Mouse (Mus musculus) MEL (cell line): ENCODE data around the gene 4930578C19Rik. TPM values are rescaled to one million over a fixed set of nuclear protein-coding genes. Genes with fewer than 3 reads are reported as not detected.

Source experiments
- DNase-seq: peaks from one replicate; pipeline ENCODE4 v3.0.0; 2011; ENCODE audit warnings: low read depth, low spot score
- H3K27ac ChIP-seq: 2 replicates; pipeline ENCODE4 v1.5.1; 2012; ENCODE audit warnings: low read depth, mild to moderate bottlenecking, control low read depth, low read length, moderate library complexity; ENCODE audit not compliant: control insufficient read depth
- H3K27me3 ChIP-seq, 2 experiments: fragments of 150-350 bp in 1 of 2; sonication (generic) in 1 of 2; 2 replicates each; pipeline ENCODE4 v1.6.1; 2012; ENCODE audit warnings: low read length in 2 of 2, mild to moderate bottlenecking in 2 of 2, improper control_type of control experiment in 1 of 2, moderate library complexity in 1 of 2; ENCODE audit not compliant: insufficient read depth in 2 of 2, control insufficient read depth in 1 of 2
- H3K36me3 ChIP-seq, 2 experiments: 2 replicates each; pipeline ENCODE4 v1.6.1; 2012 to 2014; ENCODE audit warnings: low read length in 2 of 2, improper control_type of control experiment in 1 of 2, inconsistent platforms in 1 of 2, mild to moderate bottlenecking in 1 of 2; ENCODE audit not compliant: insufficient read depth in 2 of 2, control insufficient read depth in 1 of 2
- H3K4me1 ChIP-seq, 2 experiments: fragments of 150-350 bp in 1 of 2; sonication (generic) in 1 of 2; 2 replicates each; pipeline ENCODE4 v1.6.1; 2012; ENCODE audit warnings: low read length in 2 of 2, improper control_type of control experiment in 1 of 2, mild to moderate bottlenecking in 1 of 2; ENCODE audit not compliant: insufficient read depth in 2 of 2, control insufficient read depth in 1 of 2
- H3K4me3 ChIP-seq, 2 experiments: fragments of 150-350 bp in 1 of 2; sonication (generic) in 1 of 2; 2 replicates each; pipeline ENCODE4 v1.5.1; 2012; ENCODE audit warnings: low read depth in 2 of 2, low read length in 2 of 2, mild to moderate bottlenecking in 2 of 2, moderate library complexity in 2 of 2, control low read depth in 1 of 2, improper control_type of control experiment in 1 of 2; ENCODE audit not compliant: control insufficient read depth in 1 of 2, insufficient read depth in 1 of 2
- H3K79me2 ChIP-seq: 2 replicates; pipeline ENCODE4 v1.6.1; 2012; ENCODE audit warnings: mild to moderate bottlenecking, low read length, moderate library complexity; ENCODE audit not compliant: control insufficient read depth, poor library complexity, insufficient read depth
- H3K9ac ChIP-seq: 2 replicates; pipeline ENCODE4 v1.6.1; 2012; ENCODE audit warnings: low read depth, mild to moderate bottlenecking, control low read depth, low read length, moderate library complexity; ENCODE audit not compliant: control insufficient read depth, poor library complexity, severe bottlenecking
- H3K9me3 ChIP-seq: fragments of 150-350 bp; sonication (generic); replicated peaks from 2 replicates; pipeline ENCODE4 v1.6.1; 2012; ENCODE audit warnings: mild to moderate bottlenecking, low read length, improper control_type of control experiment, moderate library complexity; ENCODE audit not compliant: insufficient read depth
- CHD1 ChIP-seq: IDR thresholded peaks from 2 replicates; pipeline ENCODE4 v1.6.1; 2012; ENCODE audit warnings: low read depth, mild to moderate bottlenecking, inconsistent platforms, low read length, improper control_type of control experiment
- CHD2 ChIP-seq: IDR thresholded peaks from 2 replicates; pipeline ENCODE4 v1.6.1; 2011; ENCODE audit warnings: low read length, improper control_type of control experiment
- E2F4 ChIP-seq: IDR thresholded peaks from 2 replicates; pipeline ENCODE4 v1.6.1; 2011; ENCODE audit warnings: low read depth, low read length, improper control_type of control experiment, borderline replicate concordance
- ELF1 ChIP-seq: IDR thresholded peaks from 2 replicates; pipeline ENCODE4 v1.6.1; 2014; ENCODE audit warnings: low read depth, mild to moderate bottlenecking, inconsistent platforms, low read length, improper control_type of control experiment, moderate library complexity
- EP300 ChIP-seq, 2 experiments: IDR thresholded peaks; 2 replicates each; pipeline ENCODE4 v1.6.1; 2011; ENCODE audit warnings: improper control_type of control experiment in 2 of 2, low read length in 2 of 2, low read depth in 1 of 2, mild to moderate bottlenecking in 1 of 2
- ETS1 ChIP-seq: IDR thresholded peaks from 2 replicates; pipeline ENCODE4 v1.6.1; 2012; ENCODE audit warnings: low read depth, mild to moderate bottlenecking, inconsistent platforms, low read length, improper control_type of control experiment, moderate library complexity
- GATA1 ChIP-seq: IDR thresholded peaks from 2 replicates; pipeline ENCODE4 v1.6.1; 2011; ENCODE audit warnings: low read depth, low read length, improper control_type of control experiment
- JUND ChIP-seq: IDR thresholded peaks from 2 replicates; pipeline ENCODE4 v1.6.1; 2011; ENCODE audit warnings: low read depth, mild to moderate bottlenecking, improper control_type of control experiment, low read length
- MAX ChIP-seq: IDR thresholded peaks from 2 replicates; pipeline ENCODE4 v1.6.1; 2011; ENCODE audit warnings: low read length, improper control_type of control experiment
- MAZ ChIP-seq: IDR thresholded peaks from 2 replicates; pipeline ENCODE4 v1.6.1; 2012; ENCODE audit warnings: low read depth, mild to moderate bottlenecking, inconsistent platforms, low read length, improper control_type of control experiment
- MXI1 ChIP-seq: IDR thresholded peaks from 2 replicates; pipeline ENCODE4 v1.6.1; 2011; ENCODE audit warnings: mild to moderate bottlenecking, low read depth, low read length, improper control_type of control experiment
- MYB ChIP-seq: IDR thresholded peaks from 2 replicates; pipeline ENCODE4 v1.6.1; 2011; ENCODE audit warnings: mild to moderate bottlenecking, low read depth, low read length, improper control_type of control experiment
- MYC ChIP-seq: IDR thresholded peaks from 2 replicates; pipeline ENCODE4 v1.6.1; 2011; ENCODE audit warnings: low read depth, mild to moderate bottlenecking, low read length, improper control_type of control experiment, moderate library complexity
- NRF1 ChIP-seq: IDR thresholded peaks from 2 replicates; pipeline ENCODE4 v1.6.1; 2014; ENCODE audit warnings: low read depth, mild to moderate bottlenecking, inconsistent platforms, low read length, improper control_type of control experiment, moderate library complexity; ENCODE audit not compliant: poor library complexity, insufficient read depth, severe bottlenecking
- POLR2A ChIP-seq, 2 experiments: IDR thresholded peaks; 2 replicates each; pipeline ENCODE4 v1.6.1; 2011 to 2012; ENCODE audit warnings: low read length in 2 of 2, mild to moderate bottlenecking in 2 of 2, control low read depth in 1 of 2, improper control_type of control experiment in 1 of 2, low read depth in 1 of 2, moderate library complexity in 1 of 2; ENCODE audit not compliant: control insufficient read depth in 1 of 2, insufficient read depth in 1 of 2, poor library complexity in 1 of 2
- POLR2AphosphoS2 ChIP-seq: IDR thresholded peaks from 2 replicates; pipeline ENCODE4 v1.6.1; 2011; ENCODE audit warnings: low read length, improper control_type of control experiment
- RAD21 ChIP-seq: IDR thresholded peaks from 2 replicates; pipeline ENCODE4 v1.6.1; 2011; ENCODE audit warnings: mild to moderate bottlenecking, low read depth, low read length, improper control_type of control experiment
- SIN3A ChIP-seq: IDR thresholded peaks from 2 replicates; pipeline ENCODE4 v1.6.1; 2012; ENCODE audit warnings: low read length, improper control_type of control experiment, inconsistent platforms
- SMC3 ChIP-seq: IDR thresholded peaks from 2 replicates; pipeline ENCODE4 v1.6.1; 2011; ENCODE audit warnings: low read depth, low read length, improper control_type of control experiment
- TAL1 ChIP-seq: IDR thresholded peaks from 2 replicates; pipeline ENCODE4 v1.6.1; 2012; ENCODE audit warnings: mild to moderate bottlenecking, inconsistent platforms, low read length, moderate library complexity, mixed read lengths
- TBP ChIP-seq: IDR thresholded peaks from 2 replicates; pipeline ENCODE4 v1.8.0; 2011; ENCODE audit warnings: low read depth, low read length, improper control_type of control experiment
- UBTF ChIP-seq: IDR thresholded peaks from 2 replicates; pipeline ENCODE4 v1.6.1; 2012; ENCODE audit warnings: low read depth, mild to moderate bottlenecking, inconsistent platforms, low read length, improper control_type of control experiment, moderate library complexity, borderline replicate concordance; ENCODE audit not compliant: insufficient read depth
- USF2 ChIP-seq, 2 experiments: IDR thresholded peaks; 2 replicates each; pipeline ENCODE4 v1.6.1; 2011 to 2012; ENCODE audit warnings: improper control_type of control experiment in 2 of 2, low read length in 2 of 2, borderline replicate concordance in 1 of 2, inconsistent platforms in 1 of 2, low read depth in 1 of 2, mild to moderate bottlenecking in 1 of 2; ENCODE audit not compliant: insufficient read depth in 1 of 2
- ZC3H11A ChIP-seq: IDR thresholded peaks from 2 replicates; pipeline ENCODE4 v1.6.1; 2012; ENCODE audit warnings: low read depth, mild to moderate bottlenecking, inconsistent platforms, low read length, improper control_type of control experiment
- ZKSCAN1 ChIP-seq: IDR thresholded peaks from 2 replicates; pipeline ENCODE4 v1.6.1; 2012; ENCODE audit warnings: low read depth, mild to moderate bottlenecking, inconsistent platforms, low read length, improper control_type of control experiment, moderate library complexity
- ZNF384 ChIP-seq: IDR thresholded peaks from 2 replicates; pipeline ENCODE4 v1.6.1; 2012; ENCODE audit warnings: low read depth, mild to moderate bottlenecking, inconsistent platforms, low read length, improper control_type of control experiment
- polyA plus RNA-seq, 2 experiments: library from polyadenylated mRNA; stranded (reverse) in 1 of 2; unstranded in 1 of 2; fragments of >175 nt in 1 of 2; fragments of >200 nt in 1 of 2; gene quantifications; 2 replicates each; pipeline versions ENCODE4 v1.2.1 to v1.2.4; 2012; ENCODE audit warnings: low replicate concordance in 2 of 2, low read depth in 1 of 2; ENCODE audit not compliant: insufficient read length in 2 of 2, insufficient read depth in 1 of 2, missing spikeins in 1 of 2
- total RNA-seq: library from RNA; depleted of rRNA; stranded (reverse); fragments of 300-350 nt; gene quantifications from 2 replicates; pipeline ENCODE4 v1.2.3, GENCODE M21; 2012

The 4930578C19Rik gene
- total and polyA plus RNA-seq, 3 experiments, result not detected

- no peaks in the 10 kb centered on the region for H3K36me3 ChIP-seq
- H3K4me1 ChIP-seq, result no peaks in the 10 kb centered on the region
- DNase-seq, result no peak
- no peaks in the 10 kb centered on the region for H3K79me2 ChIP-seq
- H3K27ac ChIP-seq, result no peak overlapping the region
- H3K9me3 ChIP-seq, result no peaks in the 10 kb centered on the region
- no peaks in the 10 kb centered on the region; a peak in 1 of 4 replicates for H3K27me3 ChIP-seq
- TF ChIP-seq SMC3 (no peak), POLR2AphosphoS2 (no peak), RAD21 (no peak), E2F4 (no peak), MAX (no peak), GATA1 (no peak), MAZ (no peak), TBP (no peak), CHD2 (no peak), NRF1 (no peak), USF2 (IDR thresholded peaks at IDR 0.05; ENCODE audit: borderline replicate concordance in 1 of 2, insufficient read depth in 1 of 2, low read depth in 1 of 2, low read length in 2 of 2) (no peak), CHD1 (no peak), SIN3A (no peak), EP300 (IDR thresholded peaks at IDR 0.05; ENCODE audit: low read depth in 1 of 2, low read length in 2 of 2) (no peak), MYC (no peak)
- H3K9ac ChIP-seq, result no peak overlapping the region
- H3K4me3 ChIP-seq, result no peak overlapping the region
Observed at GRCm38 (mm10) chrX:18420161-18420784, 40.9 kb downstream of the 4930578C19Rik start.

GRCm38 (mm10) chrX:18418977-18419376 is 42.2 kb downstream of the 4930578C19Rik start:
- no peak overlapping the region for H3K27ac ChIP-seq
- no peak for TF ChIP-seq ZKSCAN1
- no peak for TF ChIP-seq POLR2AphosphoS2
- no peak for TF ChIP-seq TAL1
- no peak for TF ChIP-seq ETS1
- TF ChIP-seq UBTF, result no peak
- TF ChIP-seq MYB, result no peak
- no peak for TF ChIP-seq POLR2A (IDR thresholded peaks at IDR 0.05; ENCODE audit: control insufficient read depth in 1 of 2, insufficient read depth in 1 of 2, low read depth in 1 of 2, low read length in 2 of 2, poor library complexity in 1 of 2)
- no peak for TF ChIP-seq ZNF384
- no peak for TF ChIP-seq USF2 (IDR thresholded peaks at IDR 0.05; ENCODE audit: borderline replicate concordance in 1 of 2, insufficient read depth in 1 of 2, low read depth in 1 of 2, low read length in 2 of 2)
- TF ChIP-seq ELF1, result no peak
- no peak for TF ChIP-seq JUND
- no peak for TF ChIP-seq MXI1
- TF ChIP-seq ZC3H11A, result no peak
- no peaks in the 10 kb centered on the region for H3K36me3 ChIP-seq
- H3K9ac ChIP-seq, result no peak overlapping the region
- H3K27me3 ChIP-seq, result no peaks in the 10 kb centered on the region; a peak in 1 of 4 replicates
- no peak for DNase-seq
- H3K4me1 ChIP-seq, result no peaks in the 10 kb centered on the region
- H3K79me2 ChIP-seq, result no peaks in the 10 kb centered on the region
- H3K9me3 ChIP-seq, result no peaks in the 10 kb centered on the region
- no peak overlapping the region for H3K4me3 ChIP-seq
